Comparison of ENCODE assay signal across 16 mouse cellular contexts in the genomic region with DNA sequence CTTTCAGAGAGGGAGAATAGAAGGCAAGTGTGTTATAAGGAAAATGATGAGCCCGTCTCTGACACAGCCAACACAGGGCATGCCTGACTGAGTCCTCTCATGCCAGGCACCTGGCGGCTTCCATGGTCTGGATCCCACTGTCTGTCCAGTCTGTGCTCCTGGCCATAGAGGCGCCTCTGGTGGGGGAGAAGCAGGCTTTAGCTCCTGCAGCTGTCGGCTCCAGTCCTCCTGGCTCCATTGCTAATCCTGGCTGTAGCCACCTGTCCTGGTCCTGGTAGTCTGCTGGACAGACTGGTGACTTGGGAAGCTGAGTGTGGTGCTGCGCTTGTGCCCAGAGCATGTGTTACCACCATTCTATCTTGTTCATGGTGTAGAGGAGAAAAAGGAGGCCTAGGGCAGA. TPM values are rescaled to one million over a fixed set of nuclear protein-coding genes. Genes with fewer than 3 reads are reported as not detected.
DNase-seq lines count a peak whose midpoint lies in the region; ATAC-seq lines count a peak whose summit lies in the region.
"Had no signal": no experiment of that assay in that cellular context is flagged by ENCODE, and none has a peak within 500 bp of the region (broad histone marks: within the 10 kb centered on the region; RNA-seq: fewer than 3 reads in every experiment).

No protein-coding gene starts in this region.

- H3K9ac ChIP-seq in heart, embryonic 11.5 days (ENCODE audit: low read depth, low read length) = no peak overlapping the region
- no peak overlapping the region for H3K9ac ChIP-seq in lung, embryonic 15.5 days
- H3K9ac ChIP-seq: limb, embryonic 13.5 days had no signal

- ATAC-seq in heart, embryonic 11.5 days (replicated peaks; ENCODE audit: insufficient number of reproducible peaks, low FRiP score, low TSS enrichment) = no peak
- no peak for ATAC-seq in lung, embryonic 15.5 days (ENCODE audit: borderline replicate concordance, extremely low read depth, low FRiP score, low TSS enrichment)
- ATAC-seq: intestine, embryonic 16.5 days had no signal

- H3K27me3 ChIP-seq in heart, embryonic 11.5 days (ENCODE audit: control insufficient read depth, insufficient read depth, low read length) = no peaks in the 10 kb centered on the region
- H3K27me3 ChIP-seq in lung, embryonic 15.5 days = no peaks in the 10 kb centered on the region
- H3K27me3 ChIP-seq: limb, embryonic 13.5 days had no signal

- H3K9me3 ChIP-seq in heart, embryonic 11.5 days (replicated peaks; ENCODE audit: control insufficient read depth, low read length) = no peaks in the 10 kb centered on the region
- no peaks in the 10 kb centered on the region for H3K9me3 ChIP-seq in lung, embryonic 15.5 days
- H3K9me3 ChIP-seq: limb, embryonic 13.5 days had no signal

- H3K36me3 ChIP-seq in heart, embryonic 11.5 days (ENCODE audit: control insufficient read depth, insufficient read depth, low read length) = peaks cover under 1% of the 10 kb centered on the region; the same call in 1 of the 2 replicates
- no peaks in the 10 kb centered on the region for H3K36me3 ChIP-seq in lung, embryonic 15.5 days

- no peak overlapping the region for H3K27ac ChIP-seq in heart, embryonic 11.5 days (ENCODE audit: low read depth, low read length)
- H3K27ac ChIP-seq in lung, embryonic 15.5 days = 0 out of 2 replicates have a peak overlapping the region, but pooled peaks have one; percentile 9
- H3K27ac ChIP-seq: limb, embryonic 13.5 days; macrophage had no signal

- WGBS in heart, embryonic 11.5 days (ENCODE audit: insufficient replicate concordance) = 69% methylated on average over 5 of the region's 5 CpGs
- WGBS in lung, embryonic 15.5 days = 77% methylated on average over 5 of the region's 5 CpGs

- no peak overlapping the region for H3K4me2 ChIP-seq in heart, embryonic 11.5 days
- no peak overlapping the region for H3K4me2 ChIP-seq in lung, embryonic 15.5 days
- H3K4me2 ChIP-seq: limb, embryonic 13.5 days had no signal

- peaks cover 62% of the 10 kb centered on the region for H3K4me1 ChIP-seq in heart, embryonic 11.5 days (ENCODE audit: control insufficient read depth, insufficient read depth, low read length)
- H3K4me1 ChIP-seq in lung, embryonic 15.5 days = peaks cover 51% of the 10 kb centered on the region

- H3K4me3 ChIP-seq in heart, embryonic 11.5 days (ENCODE audit: low read depth, low read length) = no peak overlapping the region
- H3K4me3 ChIP-seq in lung, embryonic 15.5 days = no peak overlapping the region
- H3K4me3 ChIP-seq: limb, embryonic 13.5 days had no signal

- peak; percentile 3 for DNase-seq in adrenal gland, postnatal 14 days
- DNase-seq in adrenal gland, postnatal 25 days = no peak
- peak; percentile 82 for DNase-seq in heart, adult 11 months
- no peak for DNase-seq in lung, postnatal 36 days
- no peak for DNase-seq in spleen, postnatal 14 days (ENCODE audit: low spot score in 2 of 2)
- DNase-seq in ovary, postnatal 10 days (ENCODE audit: low spot score) = no peak
- DNase-seq: adrenal gland, postnatal 36 days; gastrocnemius, postnatal 25 days; heart, postnatal 36 days; midbrain, embryonic 14.5 days; thymus, adult 2 months had no signal

RNA-seq across cellular contexts. Expression of gene Sh3bp4, which starts 46.8 kb away (rescaled TPM):
- total RNA-seq in adrenal gland, postnatal 14 days (2021) = 15.0 and 19.1 TPM in 2 replicates
- total RNA-seq in adrenal gland, postnatal 25 days (2021) = 12.1 and 14.1 TPM in 2 replicates
- 15.3 and 25.2 TPM in 2 replicates for polyA plus RNA-seq in heart, embryonic 11.5 days (2014; fragmentation: Nextera tagmentation; extraction: Ambion mirVana)
- 25.2 and 27.1 TPM in 2 replicates for polyA plus RNA-seq in lung, embryonic 15.5 days (2015; fragmentation: Nextera tagmentation; extraction: Ambion mirVana)

Comparison
In these comparisons a context has a peak if more than half of its experiments do, and no peak if none do; other contexts are left out.
1. DNase-seq: peak in adrenal gland, postnatal 14 days (single experiment) and heart, adult 11 months (single experiment); none in adrenal gland, postnatal 25 days (single experiment), lung, postnatal 36 days (single experiment), spleen, postnatal 14 days (0 of 2) and ovary, postnatal 10 days (single experiment).